Mouse (Mus musculus) gastrocnemius, adult 18-20 months (tissue): Measurements from ENCODE around the gene Dync1li1. TPM values are rescaled to one million over a fixed set of nuclear protein-coding genes. Genes with fewer than 3 reads are reported as not detected.
A peak's percentile ranks its signal among the peaks of the same experiment; 100 is the strongest.
"Not testable (repeated sequence)": the region's sequence is repeated elsewhere in the genome, so short reads cannot be mapped to it uniquely, and the experiment has no call there.

Experiments used
- DNase-seq: peaks from one replicate; pipeline ENCODE4 v3.0.0; 2021; ENCODE audit warnings: low spot score
- total RNA-seq, 2 experiments: library from RNA; stranded (reverse); gene quantifications; 2 replicates each; pipeline ENCODE4 v1.2.3; 2021

Dync1li1 gene
- total RNA-seq, 2 experiments from 2014 or later = 32.0 to 32.7 TPM

DNA sequence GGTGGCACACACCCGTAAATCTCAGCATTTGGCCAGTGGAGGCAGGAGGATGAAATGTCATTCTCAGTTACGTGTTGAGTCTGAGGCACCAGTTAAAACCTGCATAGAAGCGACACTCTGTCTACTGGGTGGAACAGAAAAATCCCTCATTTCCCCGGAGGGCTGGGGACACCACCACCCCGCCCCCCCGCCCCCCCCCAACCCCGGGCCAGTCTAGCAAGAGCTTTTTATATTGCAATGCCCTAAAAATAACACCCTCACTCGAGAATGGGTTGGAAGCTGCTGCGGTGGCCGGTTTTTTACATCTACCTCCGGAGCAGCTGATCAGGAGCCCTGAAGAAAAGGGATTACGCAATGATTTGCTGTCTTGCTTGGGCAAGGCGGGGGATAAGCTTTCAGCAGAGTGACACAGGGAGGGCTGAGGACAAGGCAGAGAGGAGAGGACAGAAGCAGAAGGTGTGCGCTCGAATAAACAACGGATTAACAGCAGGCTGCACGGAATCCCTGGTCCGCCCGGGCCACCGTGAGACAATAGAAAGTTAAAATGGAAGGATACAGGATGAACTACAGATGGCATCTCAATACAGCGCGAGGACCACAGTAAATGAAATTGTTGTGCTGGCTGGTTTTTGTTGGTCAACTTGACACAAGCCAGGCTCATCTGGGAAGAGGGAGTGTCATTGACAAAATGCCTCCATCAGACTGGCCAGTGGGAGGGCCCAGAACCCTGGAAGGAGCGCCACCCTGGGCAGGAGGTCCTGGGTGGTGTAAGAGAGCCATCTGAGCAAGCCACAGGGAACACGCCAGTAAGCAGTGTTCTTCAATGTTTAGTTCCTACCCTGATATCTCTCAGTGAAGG lies 15.7 kb upstream of the Dync1li1 start:
- peak; percentile 31 for DNase-seq

DNA sequence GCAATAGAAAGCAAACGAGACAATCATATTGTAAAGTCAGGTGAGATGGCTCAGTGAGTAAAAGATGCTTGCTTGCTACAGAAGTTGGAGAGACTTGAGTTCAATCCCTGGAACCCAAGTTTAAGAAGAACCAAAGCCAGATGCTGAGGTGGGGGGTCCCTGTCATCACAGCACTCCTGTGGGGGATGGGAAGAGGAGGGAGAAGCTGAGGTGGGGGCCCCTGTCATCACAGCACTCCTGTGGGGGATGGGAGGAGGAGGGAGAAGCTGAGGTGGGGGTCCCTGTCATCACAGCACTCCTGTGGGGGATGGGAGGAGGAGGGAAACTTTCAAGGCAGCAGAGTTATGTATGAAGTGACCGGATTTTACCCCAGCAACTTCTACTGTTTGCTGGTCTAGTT lies 15.0 kb upstream of the Dync1li1 start:
- DNase-seq = no peak

DNA sequence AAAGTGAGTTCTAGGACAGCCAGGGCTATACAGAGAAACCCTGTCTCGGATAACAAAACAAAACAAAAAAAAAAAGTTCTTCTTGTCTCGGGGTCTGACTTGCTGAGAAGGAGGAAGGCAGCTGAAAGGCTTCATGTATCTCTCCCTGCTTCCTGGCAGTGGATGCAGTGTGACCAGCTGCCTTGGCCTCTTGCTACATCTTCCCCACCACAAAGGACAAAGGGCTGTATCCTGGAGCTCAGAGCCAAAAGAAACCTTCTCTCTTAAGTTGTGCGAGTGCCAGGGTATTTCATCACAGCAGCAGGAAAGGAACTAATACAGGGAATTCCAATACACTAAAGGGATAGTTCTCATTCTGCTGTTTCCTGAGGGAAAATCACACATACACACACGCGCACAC lies 10.0 kb upstream of the Dync1li1 start:
- DNase-seq = no peak

DNA sequence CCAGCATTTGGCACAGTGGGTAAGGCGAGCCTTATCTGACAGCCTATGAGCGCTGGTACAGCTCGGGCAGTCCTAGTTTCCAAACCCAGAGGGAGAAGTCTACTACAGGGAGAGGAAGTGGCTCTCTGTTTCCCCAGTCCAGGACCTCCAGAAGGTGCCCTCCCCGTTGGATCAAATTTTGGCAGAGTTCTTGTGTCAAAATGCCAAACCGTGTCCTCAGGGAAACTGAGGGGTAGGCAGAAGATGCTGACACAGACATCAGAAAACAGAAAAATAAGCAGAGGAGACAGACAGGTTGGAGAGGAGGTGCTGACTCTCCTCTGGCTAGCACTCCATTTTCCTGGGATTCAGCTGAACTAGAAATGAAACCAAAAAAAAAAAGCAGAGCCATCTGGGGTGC lies 8.6 kb upstream of the Dync1li1 start:
- DNase-seq = no peak

DNA sequence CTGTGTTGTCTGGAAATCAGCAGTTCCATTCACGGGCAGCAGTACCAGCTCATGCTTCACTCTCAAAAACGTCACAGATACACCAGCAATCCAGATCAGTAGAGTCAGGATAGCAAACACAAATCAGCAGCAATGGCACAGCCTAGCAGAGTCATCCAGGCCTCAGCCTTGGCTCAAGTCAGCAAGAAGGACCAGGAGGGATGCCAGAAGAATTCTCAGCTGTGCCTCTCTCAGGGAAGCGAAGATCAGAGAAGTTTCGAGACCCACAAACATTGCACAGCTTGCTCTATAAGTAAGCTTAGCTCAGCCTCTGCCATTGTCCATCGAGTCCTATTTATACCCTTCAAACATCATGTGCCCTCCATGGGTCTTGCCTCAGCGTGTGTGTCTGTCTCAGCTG lies 8.1 kb upstream of the Dync1li1 start:
- no peak for DNase-seq

DNA sequence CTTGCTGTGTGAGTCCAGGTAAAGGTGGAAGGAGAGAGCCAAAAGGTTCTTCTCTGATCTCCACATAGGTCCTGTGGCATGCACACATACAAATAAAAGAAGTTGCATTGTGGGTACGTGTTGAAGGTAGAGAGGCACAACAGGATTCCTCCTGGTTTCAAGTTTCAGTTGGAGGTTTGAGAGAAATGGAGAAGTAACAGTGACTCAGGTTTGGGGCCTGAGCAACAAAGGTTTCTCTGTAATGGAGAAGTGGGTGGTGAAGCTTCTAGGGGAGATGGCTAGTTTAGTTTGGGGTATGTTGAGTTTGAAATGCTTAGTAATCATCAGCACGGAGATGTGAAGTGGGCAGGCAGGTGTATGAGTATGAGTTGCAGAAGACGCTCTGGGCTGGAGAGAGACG lies 6.4 kb upstream of the Dync1li1 start:
- DNase-seq = no peak

DNA sequence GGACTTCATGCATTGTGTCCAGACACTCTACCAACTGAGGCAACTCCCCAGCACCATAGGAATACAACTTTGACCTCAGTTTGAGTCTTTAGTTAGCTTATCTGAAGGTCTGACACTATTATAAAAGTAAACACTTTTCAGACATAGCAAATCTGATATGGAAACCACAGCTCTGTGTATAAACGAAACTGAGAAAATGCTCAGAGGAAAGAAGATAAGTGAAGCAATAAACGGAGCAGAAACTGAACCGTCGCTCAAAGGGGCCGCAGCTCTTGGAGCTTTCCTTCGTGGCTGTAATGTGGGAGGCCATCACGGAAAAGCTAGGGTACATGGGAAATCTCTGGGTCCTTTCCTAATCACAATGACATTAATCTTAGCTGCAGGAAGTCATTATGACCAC lies 2.3 kb upstream of the Dync1li1 start:
- DNase-seq = no peak

DNA sequence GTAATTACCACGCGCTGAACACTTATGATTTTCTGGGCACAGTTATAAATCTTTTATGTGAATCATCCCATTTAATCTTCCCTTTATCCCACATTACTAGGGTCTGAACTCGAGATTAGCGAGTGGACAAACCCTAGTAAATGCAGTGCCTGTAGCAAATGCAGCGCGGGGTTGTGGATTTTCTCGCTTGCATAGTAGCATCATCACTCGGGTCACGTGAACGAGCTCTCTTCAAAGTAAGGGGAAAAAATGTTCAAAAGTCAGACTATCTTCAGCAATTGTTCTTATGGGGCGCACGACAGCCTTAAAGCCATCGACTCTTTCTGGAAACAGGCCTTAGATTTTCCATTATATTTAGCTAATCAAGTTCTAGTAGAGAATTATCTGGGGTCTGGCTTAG lies 951 bp upstream of the Dync1li1 start:
- no peak for DNase-seq

DNA sequence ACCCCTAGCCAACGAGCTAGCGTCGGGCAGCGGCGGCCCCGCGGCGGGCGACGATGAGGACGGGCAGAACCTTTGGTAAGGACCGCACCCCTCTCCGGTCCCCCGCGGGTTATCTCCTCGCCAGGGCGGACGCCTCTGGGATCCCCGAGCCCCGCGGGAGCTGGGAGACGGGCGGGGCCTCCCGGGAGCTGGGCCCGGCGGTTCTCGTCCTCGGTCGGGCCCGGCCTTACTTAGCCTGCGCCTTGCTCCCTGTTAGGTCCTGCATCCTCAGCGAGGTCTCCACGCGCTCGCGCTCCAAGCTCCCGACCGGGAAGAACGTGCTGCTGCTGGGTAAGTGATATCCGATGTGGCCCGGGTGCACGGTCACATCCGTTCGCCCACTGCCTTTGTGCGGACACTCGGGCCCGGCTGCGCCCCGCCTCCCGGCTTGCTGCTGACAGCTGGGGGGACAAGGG lies 390 bp downstream of the Dync1li1 start:
- no peak for DNase-seq

DNA sequence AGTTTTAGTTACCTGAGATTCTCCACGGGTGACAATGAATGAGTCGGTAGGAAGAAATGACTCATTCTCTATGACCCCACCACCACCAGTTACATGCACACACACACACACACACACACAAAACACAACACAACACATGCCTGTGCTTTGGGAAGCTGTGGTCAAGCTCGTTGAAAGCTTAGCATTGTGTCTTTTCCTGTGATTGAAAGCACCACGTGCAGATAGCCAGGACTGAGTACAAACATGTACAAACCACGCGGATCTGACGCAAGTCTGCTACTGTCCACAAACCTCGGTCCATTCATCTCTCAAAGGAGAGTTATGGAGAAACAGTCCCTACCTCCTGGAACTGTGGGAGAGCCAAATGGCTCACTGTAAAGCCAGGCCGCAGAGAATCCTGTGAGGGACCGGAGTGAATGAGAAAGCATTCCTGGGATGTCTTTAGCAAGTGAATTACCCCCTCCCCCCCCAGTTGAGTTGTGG lies 1.6 kb downstream of the Dync1li1 start:
- DNase-seq = no peak

DNA sequence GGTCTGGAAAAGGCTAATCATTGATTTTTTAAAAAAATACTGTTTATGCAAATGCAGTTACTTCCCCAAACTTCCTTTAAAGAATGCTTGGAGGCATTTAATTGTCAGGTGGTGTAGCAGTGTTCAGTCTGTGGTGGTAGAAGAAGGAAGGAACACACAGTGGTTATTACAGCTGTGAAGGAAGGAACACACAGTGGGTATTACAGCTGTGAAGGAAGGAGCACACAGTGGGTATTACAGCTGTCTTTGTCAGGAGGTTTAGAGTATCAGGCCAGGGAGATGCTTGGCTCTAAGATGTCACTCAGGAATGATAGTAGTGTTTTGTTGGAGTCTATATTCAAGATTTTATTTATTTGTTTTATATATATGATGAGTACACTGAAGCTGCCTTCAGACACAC lies 2.5 kb downstream of the Dync1li1 start:
- no peak for DNase-seq

DNA sequence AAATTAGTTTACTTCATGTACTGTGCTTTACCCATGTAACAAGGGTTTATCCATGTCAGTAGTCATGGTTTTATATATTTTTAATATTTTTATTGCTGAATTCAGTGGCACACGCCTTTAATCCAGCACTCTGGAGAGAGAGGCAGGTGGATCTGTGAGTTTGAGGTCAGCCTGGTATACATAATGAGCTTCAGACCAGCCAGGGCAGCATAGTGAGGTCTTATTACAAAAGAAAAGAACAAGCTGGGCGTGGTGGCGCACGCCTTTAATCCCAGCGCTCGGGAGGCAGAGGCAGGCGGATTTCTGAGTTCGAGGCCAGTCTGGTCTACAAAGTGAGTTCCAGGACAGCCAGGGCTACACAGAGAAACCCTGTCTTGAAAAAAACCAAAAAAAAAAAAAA lies 7.1 kb downstream of the Dync1li1 start:
- not testable (repeated sequence) for DNase-seq

DNA sequence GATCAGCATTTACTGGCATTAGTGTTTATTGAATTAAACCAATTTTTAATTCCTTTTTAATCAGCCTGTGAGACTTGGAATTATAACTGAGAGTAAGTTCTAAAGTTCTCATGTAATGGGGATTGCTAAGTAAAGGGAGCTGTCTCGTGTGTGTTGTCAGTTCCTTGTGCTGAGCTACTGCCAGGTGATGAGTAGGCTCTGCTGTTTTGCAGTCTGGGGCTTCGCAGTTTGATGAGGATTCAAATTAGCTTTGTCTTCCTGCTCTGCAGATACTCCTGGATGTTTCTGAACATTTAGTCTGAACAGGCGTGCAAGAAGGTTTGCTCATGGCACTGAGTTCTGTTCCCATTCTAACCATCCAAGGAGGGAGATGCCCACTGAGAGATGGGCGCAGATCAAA lies 8.5 kb downstream of the Dync1li1 start:
- no peak for DNase-seq

DNA sequence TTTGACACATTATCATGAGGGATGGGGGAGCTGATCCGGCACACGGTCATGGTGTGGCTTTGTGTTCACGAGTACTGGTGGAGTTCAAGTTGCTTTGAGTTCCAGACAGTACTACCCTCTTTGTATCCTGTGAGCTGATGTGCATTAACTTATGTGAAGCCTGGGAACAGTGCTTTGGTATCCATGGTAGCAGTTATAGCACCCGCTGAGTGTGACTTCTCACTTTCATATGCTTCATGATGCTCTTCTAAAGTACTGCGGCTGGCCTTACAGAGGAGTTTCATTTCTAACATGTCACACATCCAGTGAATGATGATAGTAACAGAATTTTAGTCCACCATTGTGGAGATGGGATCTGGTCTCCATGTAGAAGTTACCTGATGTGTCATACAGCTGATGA lies 9.3 kb downstream of the Dync1li1 start:
- no peak for DNase-seq

DNA sequence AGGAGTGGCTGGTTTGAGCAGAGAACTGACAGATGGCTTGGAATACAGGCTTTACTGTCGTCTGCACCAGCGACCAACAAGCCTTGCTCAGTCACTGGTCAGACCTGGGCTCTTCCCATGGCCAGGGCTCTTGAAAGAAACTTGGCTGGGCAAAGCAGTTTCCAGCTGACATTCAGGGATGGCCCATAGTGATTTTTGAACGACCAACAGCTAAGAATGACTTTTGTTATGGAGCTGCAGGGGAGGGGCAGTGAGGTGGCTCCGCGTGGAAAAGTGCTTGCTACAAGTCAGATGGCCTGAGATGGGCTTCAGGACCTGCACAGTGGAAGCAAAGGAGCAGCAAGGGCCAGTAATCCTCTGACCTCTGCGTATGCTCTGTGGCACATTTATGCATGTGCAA lies 10.7 kb downstream of the Dync1li1 start:
- no peak for DNase-seq

DNA sequence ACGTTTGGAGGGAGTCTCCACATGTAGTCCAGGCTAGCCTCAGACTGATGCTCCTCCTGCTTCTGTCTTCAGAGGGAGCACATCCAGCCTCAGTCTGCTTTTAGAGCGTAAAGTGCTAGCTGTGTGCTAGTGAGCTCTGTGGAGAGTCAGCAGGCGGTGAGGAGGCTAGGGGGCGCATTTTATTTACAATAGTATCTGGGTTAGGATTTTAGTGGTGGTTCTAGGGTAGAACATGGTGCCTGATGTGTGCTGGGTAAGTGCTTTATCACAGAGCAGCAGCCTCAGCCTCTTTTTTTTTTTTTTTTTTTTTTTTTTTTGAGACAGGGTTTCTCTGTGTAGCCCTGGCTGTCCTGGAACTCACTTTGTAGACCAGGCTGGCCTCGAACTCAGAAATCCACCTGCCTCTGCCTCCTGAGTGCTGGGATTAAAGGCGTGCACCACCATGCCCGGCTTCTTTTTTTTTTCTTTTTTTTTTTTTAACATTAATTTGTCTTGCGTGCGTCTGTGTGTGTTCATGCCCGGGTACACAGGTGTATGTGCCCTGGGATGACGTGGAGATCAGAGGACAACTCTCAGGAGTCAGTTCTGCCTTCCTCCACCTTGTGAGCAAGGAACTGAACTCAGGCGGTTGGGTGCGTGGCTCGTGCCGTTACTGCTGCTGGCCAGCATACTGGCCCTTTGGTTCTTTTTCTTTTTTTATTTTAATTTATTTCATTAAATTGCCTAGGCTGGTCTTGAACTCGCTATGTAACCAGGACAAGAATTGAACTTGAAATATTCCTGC lies 11.5 kb downstream of the Dync1li1 start:
- no peak for DNase-seq

DNA sequence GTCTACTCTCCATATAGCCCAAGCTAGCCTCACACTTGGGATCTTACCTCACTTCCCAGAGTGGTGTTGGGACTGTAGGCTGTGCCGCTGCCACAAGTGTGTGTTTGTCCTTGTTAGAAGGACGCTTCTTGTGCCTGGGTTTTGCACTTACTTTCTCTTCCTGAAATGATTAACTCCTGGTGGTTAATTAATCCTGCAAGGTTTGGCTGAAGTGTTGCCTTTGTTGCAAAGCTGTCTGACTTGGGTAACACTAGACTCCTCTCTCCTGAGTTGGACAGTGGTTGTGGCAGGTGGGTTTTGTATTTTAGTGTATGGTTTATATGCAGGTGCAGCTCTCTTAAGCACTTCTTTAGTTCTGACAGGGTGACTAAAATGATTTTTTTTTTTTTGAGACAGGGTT lies 12.4 kb downstream of the Dync1li1 start:
- DNase-seq = no peak

DNA sequence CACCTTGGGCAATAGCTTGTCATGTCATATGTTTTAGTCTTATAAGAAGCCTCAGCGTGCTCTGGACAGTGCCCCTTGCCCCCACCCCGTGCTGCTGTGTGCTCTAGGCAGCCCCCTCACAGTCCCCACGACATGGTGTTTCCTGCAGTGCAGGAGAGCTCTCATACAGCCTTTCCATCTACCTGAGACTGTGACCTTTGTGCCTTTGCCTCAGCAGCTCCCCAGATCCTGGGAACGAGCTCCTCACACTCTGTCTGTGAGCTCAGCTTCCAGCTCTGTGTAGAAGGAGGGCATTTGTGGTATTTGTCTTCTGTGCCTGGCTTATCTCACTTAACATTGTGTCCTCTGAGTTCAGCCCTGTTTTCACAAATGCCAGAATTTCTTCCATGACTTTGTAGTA lies 13.3 kb downstream of the Dync1li1 start:
- no peak for DNase-seq

DNA sequence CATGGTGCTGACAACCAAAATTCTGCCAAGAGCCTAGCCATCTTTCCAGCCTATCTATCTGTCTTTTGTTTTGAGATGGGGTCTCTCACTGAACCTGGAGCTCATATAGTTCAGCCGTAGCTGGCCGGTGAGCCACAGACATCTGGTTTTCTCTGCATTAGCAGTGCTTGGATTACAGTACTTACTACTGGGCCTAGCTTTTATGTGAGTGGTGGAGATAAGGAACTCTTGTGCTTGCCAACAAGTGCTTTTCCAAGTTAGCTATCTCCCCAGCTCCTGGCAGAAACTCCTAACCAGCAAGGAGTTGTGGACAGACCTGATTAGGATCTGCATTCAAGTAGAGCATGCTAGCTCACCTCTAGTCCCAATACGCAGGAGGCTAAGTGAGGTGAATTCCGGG lies 19.2 kb downstream of the Dync1li1 start:
- no peak for DNase-seq

DNA sequence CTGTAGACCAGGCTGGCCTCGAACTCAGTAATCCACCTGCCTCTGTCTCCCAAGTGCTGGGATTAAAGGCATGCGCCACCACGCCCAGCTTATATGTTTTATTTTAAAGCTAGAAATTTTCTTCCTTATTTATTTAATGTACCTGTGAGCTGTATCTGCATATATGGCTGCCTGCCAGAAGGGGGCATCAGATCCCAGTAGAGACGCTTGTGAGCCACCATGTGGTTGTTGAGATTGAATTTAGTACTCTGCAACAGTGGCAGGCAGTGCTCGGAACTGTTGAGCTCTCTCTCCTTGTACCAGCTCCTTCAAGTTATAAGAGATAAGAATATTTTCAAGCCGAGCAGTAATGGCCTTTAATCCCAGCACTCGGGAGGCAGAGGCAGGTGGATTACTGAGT lies 21.8 kb downstream of the Dync1li1 start:
- no peak for DNase-seq

DNA sequence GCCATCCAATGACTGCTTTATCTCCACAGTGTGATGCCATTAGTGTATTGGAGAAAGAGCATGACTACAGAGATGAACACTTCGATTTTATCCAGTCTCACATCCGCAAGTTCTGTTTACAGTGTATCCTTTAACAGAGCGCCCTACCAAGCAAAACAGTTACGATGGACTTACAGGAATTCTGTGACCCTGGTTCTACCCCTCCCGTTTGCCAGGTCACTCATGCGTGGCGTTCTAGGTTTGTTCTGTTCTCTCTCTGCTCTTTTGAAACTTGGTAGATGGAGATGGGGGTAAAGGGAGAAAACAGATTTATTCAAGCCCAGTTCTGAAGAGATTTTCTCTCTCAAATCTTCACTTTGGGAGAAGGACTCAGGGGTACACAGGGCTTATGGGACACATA lies 24.9 kb downstream of the Dync1li1 start:
- no peak for DNase-seq

DNA sequence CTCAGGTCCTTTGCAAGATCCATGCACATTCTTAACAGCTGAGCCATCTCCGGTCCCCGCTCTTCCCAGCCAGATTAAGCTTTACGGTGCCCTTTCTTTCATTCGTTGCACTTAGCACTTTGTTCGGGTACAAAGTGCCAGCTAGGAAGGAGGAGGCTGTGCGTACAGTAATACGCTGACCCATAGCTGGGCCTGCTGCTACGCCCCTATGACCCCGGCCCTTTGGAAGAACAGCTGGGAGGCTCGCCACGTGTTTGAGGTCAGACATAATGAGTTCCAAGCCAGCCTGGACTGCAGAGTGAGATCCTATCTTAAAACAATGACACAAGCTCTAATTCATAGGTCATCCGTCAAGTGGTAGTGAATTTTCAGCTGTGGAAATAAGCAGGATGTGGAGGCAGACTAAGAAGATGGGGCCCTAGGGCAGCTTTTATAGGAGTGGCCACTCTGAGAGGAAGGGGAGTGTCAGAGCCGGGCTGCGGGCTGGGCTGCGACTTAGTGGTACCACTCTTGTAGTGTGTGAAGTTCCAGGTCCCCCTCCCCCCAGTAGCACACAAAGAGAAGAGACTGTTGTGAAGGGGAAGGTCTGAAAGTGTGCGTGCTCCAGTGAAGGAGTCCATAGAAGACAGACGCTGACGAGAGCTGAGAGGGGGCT lies 28.2 kb downstream of the Dync1li1 start:
- no peak for DNase-seq
